ENCODE assay signal across 8 mouse cellular contexts in genomic region chr10:116996236-116996600, GRCm38 (mm10). TPM values are rescaled to one million over a fixed set of nuclear protein-coding genes. Genes with fewer than 3 reads are reported as not detected.
DNase-seq lines count a peak whose midpoint lies in the region; ATAC-seq lines count a peak whose summit lies in the region.
"Had no signal": no experiment of that assay in that cellular context is flagged by ENCODE, and none has a peak within 500 bp of the region (broad histone marks: within the 10 kb centered on the region; RNA-seq: fewer than 3 reads in every experiment).

No protein-coding gene starts in this region.

- H3K9ac ChIP-seq in heart, embryonic 16.5 days (ENCODE audit: low read length) = peak overlapping the region; percentile 18
- H3K9ac ChIP-seq: liver, embryonic 15.5 days had no signal

- H3K4me1 ChIP-seq in heart, embryonic 16.5 days (ENCODE audit: control insufficient read depth, insufficient read depth, low read length) = peaks cover 11% of the 10 kb centered on the region
- H3K4me1 ChIP-seq: liver, embryonic 15.5 days had no signal

- no peaks in the 10 kb centered on the region for H3K36me3 ChIP-seq in heart, embryonic 16.5 days (ENCODE audit: control insufficient read depth, insufficient read depth)
- H3K36me3 ChIP-seq: liver, embryonic 15.5 days had no signal

- peak; percentile 91 for ATAC-seq in common myeloid progenitor, adult 5-6 weeks (replicated peaks; ENCODE audit: low read depth, poor library complexity, severe bottlenecking)
- ATAC-seq in heart, embryonic 16.5 days (replicated peaks; ENCODE audit: extremely low read depth, insufficient read depth, low FRiP score) = peak; percentile 92

- no peak overlapping the region for H3K4me3 ChIP-seq in heart, embryonic 16.5 days (ENCODE audit: low read length)
- H3K4me3 ChIP-seq: liver, embryonic 15.5 days had no signal

- no peaks in the 10 kb centered on the region for H3K9me3 ChIP-seq in heart, embryonic 16.5 days (replicated peaks; ENCODE audit: control insufficient read depth, low read length)
- H3K9me3 ChIP-seq: liver, embryonic 15.5 days had no signal

- H3K4me2 ChIP-seq in heart, embryonic 16.5 days (ENCODE audit: low read depth, low read length) = no peak overlapping the region
- H3K4me2 ChIP-seq: liver, embryonic 15.5 days had no signal

- 32% methylated on average over 6 of the region's 6 CpGs for WGBS in heart, embryonic 16.5 days

- peak overlapping the region; percentile 71 for H3K27ac ChIP-seq in heart, embryonic 16.5 days (ENCODE audit: low read length)
- H3K27ac ChIP-seq: liver, embryonic 15.5 days had no signal

- peak; percentile 29 for DNase-seq in liver
- peak; percentile 81 for DNase-seq in skeletal muscle tissue, adult 2 months (ENCODE audit: low read depth, low spot score)
- DNase-seq in right cerebral cortex, postnatal 25 days = no peak
- no peak for DNase-seq in left cerebral cortex, adult 18-20 months (ENCODE audit: low spot score in 2 of 2)
- DNase-seq in frontal cortex, postnatal 10 days (ENCODE audit: low spot score in 2 of 2) = no peak

- no peaks in the 10 kb centered on the region for H3K27me3 ChIP-seq in heart, embryonic 16.5 days (ENCODE audit: control insufficient read depth, insufficient read depth, low read length)
- H3K27me3 ChIP-seq: liver, embryonic 15.5 days had no signal

RNA-seq across cellular contexts. Expression of gene Best3, which starts 10.1 kb away (rescaled TPM):
- not detected in 2 replicates for total RNA-seq in common myeloid progenitor, adult 5-6 weeks (2017)
- polyA plus RNA-seq in heart, embryonic 16.5 days (2015; fragmentation: Nextera tagmentation; extraction: Ambion mirVana) = 0.79 and 0.83 TPM in 2 replicates
- total RNA-seq in left cerebral cortex, adult 18-20 months (2021) = under 1 TPM; 0.19 to 0.26 TPM

RNA-seq across cellular contexts. Expression of gene Gm10271, which starts 23.8 kb away (rescaled TPM):
- total RNA-seq in common myeloid progenitor, adult 5-6 weeks (2017) = not detected in 2 replicates
- not detected in 2 replicates for polyA plus RNA-seq in heart, embryonic 16.5 days (2015; fragmentation: Nextera tagmentation; extraction: Ambion mirVana)
- total RNA-seq in left cerebral cortex, adult 18-20 months (2021) = not detected
- polyA plus RNA-seq: liver, embryonic 15.5 days had no signal

RNA-seq across cellular contexts. Expression of gene Rab3ip, which starts 45.6 kb away (rescaled TPM):
- total RNA-seq in common myeloid progenitor, adult 5-6 weeks (2017) = 8.2 and 14.3 TPM in 2 replicates
- polyA plus RNA-seq in heart, embryonic 16.5 days (2015; fragmentation: Nextera tagmentation; extraction: Ambion mirVana) = 76.2 and 77.2 TPM in 2 replicates
- 10 to 100 TPM; 43.3 to 44.8 TPM for total RNA-seq in left cerebral cortex, adult 18-20 months (2021)

RNA-seq across cellular contexts. Expression of gene Lrrc10, which starts 48.9 kb away (rescaled TPM):
- not detected in 2 replicates for total RNA-seq in common myeloid progenitor, adult 5-6 weeks (2017)
- 60.4 and 62.1 TPM in 2 replicates for polyA plus RNA-seq in heart, embryonic 16.5 days (2015; fragmentation: Nextera tagmentation; extraction: Ambion mirVana)
- not detected for total RNA-seq in left cerebral cortex, adult 18-20 months (2021)
- polyA plus RNA-seq: liver, embryonic 15.5 days had no signal

Comparison
In these comparisons a context has a peak if more than half of its experiments do, and no peak if none do; other contexts are left out.
1. DNase-seq: peak in liver (single experiment) and skeletal muscle tissue, adult 2 months (single experiment); none in right cerebral cortex, postnatal 25 days (single experiment), left cerebral cortex, adult 18-20 months (0 of 2) and frontal cortex, postnatal 10 days (0 of 2).